Mouse (Mus musculus): ENCODE measurements at regions not wholly inside any gene's neighbourhood (a gene's known extent, or its start where the extent isn't known, plus 50 kb on each side); places are given as distances from the start of the nearest gene placed in this dataset.

- no peak for DNase-seq (ENCODE audit: low spot score)
Observed at GRCm38 (mm10) chr4:91180241-91181096, 220.1 kb downstream of the Elavl2 start.

- DNase-seq (ENCODE audit: low spot score): no peak
Observed at GRCm38 (mm10) chr4:91164280-91165121, 236.1 kb downstream of the Elavl2 start.

GRCm38 (mm10) chr4:91157047-91157446 lies 243.5 kb downstream of the Elavl2 start:
- DNase-seq (ENCODE audit: low spot score): peak; percentile 22

- DNase-seq (ENCODE audit: low spot score): no peak
Observed at GRCm38 (mm10) chr4:91144666-91145065, 255.9 kb downstream of the Elavl2 start.

- DNase-seq (ENCODE audit: low spot score): no peak
Observed at GRCm38 (mm10) chr4:91143906-91144305, 256.7 kb downstream of the Elavl2 start.

- DNase-seq (ENCODE audit: low spot score): no peak
Observed at GRCm38 (mm10) chr4:91135327-91135726, 265.3 kb downstream of the Elavl2 start.

- no peak for DNase-seq (ENCODE audit: low spot score)
Observed at GRCm38 (mm10) chr4:91132266-91132665, 268.3 kb downstream of the Elavl2 start.

- no peak for DNase-seq (ENCODE audit: low spot score)
Observed at GRCm38 (mm10) chr4:91120277-91120676, 280.3 kb downstream of the Elavl2 start.

- DNase-seq (ENCODE audit: low spot score): no peak
Observed at GRCm38 (mm10) chr4:91116807-91117609, 283.6 kb downstream of the Elavl2 start.

GRCm38 (mm10) chr4:91111684-91112681 lies 288.6 kb downstream of the Elavl2 start:
- no peak for DNase-seq (ENCODE audit: low spot score)

GRCm38 (mm10) chr4:91096086-91096485 lies 304.5 kb downstream of the Elavl2 start:
- no peak for DNase-seq (ENCODE audit: low spot score)

- no peak for DNase-seq (ENCODE audit: low spot score)
Observed at GRCm38 (mm10) chr4:91094382-91094781, 306.2 kb downstream of the Elavl2 start.

GRCm38 (mm10) chr4:91093885-91094284 lies 306.7 kb downstream of the Elavl2 start:
- no peak for DNase-seq (ENCODE audit: low spot score)

- no peak for DNase-seq (ENCODE audit: low spot score)
Observed at GRCm38 (mm10) chr4:91092323-91092722, 308.3 kb downstream of the Elavl2 start.

- no peak for DNase-seq (ENCODE audit: low spot score)
Observed at GRCm38 (mm10) chr4:91091910-91092309, 308.7 kb downstream of the Elavl2 start.

GRCm38 (mm10) chr4:91083950-91084349 lies 316.6 kb downstream of the Elavl2 start:
- no peak for DNase-seq (ENCODE audit: low spot score)

- no peak for DNase-seq (ENCODE audit: low spot score)
Observed at GRCm38 (mm10) chr4:91081447-91081846, 319.1 kb downstream of the Elavl2 start.

- DNase-seq (ENCODE audit: low spot score): no peak
Observed at GRCm38 (mm10) chr4:91080620-91081441, 319.8 kb downstream of the Elavl2 start.

GRCm38 (mm10) chr4:91071263-91071662 lies 329.3 kb downstream of the Elavl2 start:
- DNase-seq (ENCODE audit: low spot score): no peak

GRCm38 (mm10) chr4:91060933-91061332 lies 339.7 kb downstream of the Elavl2 start:
- no peak for DNase-seq (ENCODE audit: low spot score)
